Mouse (Mus musculus) frontal cortex, postnatal 14 days (tissue): Measurements from ENCODE around the gene Mrpl17.

Experiments
- DNase-seq, 2 experiments: peaks; one replicate each; pipeline ENCODE4 v3.0.0; 2022; ENCODE audit warnings: low spot score in 2 of 2

Mrpl17 gene

GRCm38 (mm10) chr7:105786506-105787284 is 24.2 kb downstream of the Mrpl17 start:
- no peak for DNase-seq

- DNase-seq: no peak
These were observed 26.3 kb downstream of the Mrpl17 start for GRCm38 (mm10) chr7:105784556-105784955.

GRCm38 (mm10) chr7:105783861-105784260 is 27.0 kb downstream of the Mrpl17 start:
- no peak for DNase-seq

- DNase-seq: no peak
These were observed 32.2 kb downstream of the Mrpl17 start for GRCm38 (mm10) chr7:105778553-105779265.

- DNase-seq: no peak
These were observed 32.9 kb downstream of the Mrpl17 start for GRCm38 (mm10) chr7:105777797-105778552.

DNA sequence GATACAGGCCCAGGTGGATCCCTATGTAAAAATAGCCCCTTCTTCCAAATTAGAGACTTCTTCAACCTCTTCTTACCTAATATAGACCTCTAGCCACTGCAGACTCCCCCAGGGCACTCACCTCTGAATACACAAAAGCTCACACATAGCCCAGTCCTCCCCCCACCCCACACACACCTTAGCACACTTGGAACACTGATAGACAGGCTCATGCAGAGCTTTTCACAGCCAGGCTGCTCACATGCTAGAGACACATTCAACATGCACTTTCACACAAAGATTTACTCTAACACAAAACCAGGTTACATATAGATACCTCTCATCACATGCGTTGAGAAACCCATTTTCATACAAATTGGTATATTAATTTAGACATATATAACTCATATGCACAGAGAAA is 33.6 kb downstream of the Mrpl17 start:
- DNase-seq: no peak

DNA sequence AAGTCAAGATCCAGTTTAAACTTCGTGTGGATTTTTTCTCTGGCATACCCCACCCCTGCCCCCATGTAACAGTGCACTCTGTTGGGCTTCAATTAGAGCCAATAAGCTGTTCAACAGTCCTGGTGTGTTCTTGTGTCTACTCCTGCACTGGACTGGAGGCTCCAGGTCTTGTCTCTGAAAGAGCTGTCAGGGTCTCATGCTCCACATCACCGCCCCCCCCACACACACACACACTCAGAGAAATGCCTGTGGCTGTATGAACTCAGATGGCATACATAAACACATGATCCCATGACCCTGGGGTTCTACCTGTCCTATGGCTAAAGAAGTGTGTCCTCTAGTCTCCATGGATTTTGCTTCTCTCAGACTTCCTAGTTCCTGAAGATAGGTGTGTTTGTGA is 34.9 kb downstream of the Mrpl17 start:
- no peak for DNase-seq

DNA sequence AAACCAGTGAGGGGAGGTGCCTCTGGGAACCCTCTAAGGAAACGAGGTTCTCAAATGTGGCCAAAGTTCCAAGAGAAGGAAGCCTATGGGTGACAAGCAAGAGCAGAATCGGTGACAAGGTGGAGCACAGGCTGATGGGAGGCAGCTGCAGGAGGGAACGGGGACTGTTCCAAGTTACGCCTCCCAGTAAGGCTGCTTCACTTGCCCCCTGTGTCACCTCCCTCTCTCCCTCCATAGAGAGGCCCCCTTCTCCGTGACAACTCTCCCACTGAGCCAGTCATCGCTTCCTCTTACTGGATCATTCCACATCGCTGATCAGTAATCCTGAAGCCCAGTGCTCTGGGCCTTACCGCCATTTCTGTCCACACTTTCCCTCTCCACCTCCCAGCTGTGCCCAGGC is 36.2 kb downstream of the Mrpl17 start:
- no peak for DNase-seq

DNA sequence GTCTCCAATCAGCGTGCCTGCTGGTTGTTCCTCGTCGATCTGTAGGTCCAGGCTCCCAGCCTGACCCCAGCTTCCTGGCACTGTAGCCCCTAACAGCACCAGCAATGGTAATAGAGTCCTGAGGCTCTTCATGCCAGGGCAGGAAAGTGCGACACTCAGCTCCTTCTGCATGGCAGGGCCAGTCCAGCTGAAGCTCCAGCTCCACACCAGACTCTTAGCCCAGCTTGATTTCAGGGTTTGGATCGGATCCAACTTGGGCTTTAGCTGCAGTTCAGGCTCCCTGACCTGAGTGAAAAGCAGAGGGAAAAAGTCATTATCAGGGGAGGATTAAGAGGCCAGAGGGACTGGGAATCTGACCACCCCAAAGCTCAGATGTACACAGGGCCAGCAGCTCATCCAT is 37.9 kb downstream of the Mrpl17 start:
- DNase-seq: no peak

- no peak for DNase-seq
These were observed 38.6 kb downstream of the Mrpl17 start for GRCm38 (mm10) chr7:105772331-105772730.

- no peak for DNase-seq
These were observed 40.9 kb downstream of the Mrpl17 start for GRCm38 (mm10) chr7:105769959-105770358.

GRCm38 (mm10) chr7:105767729-105768165 is 43.2 kb downstream of the Mrpl17 start:
- DNase-seq: no peak

DNA sequence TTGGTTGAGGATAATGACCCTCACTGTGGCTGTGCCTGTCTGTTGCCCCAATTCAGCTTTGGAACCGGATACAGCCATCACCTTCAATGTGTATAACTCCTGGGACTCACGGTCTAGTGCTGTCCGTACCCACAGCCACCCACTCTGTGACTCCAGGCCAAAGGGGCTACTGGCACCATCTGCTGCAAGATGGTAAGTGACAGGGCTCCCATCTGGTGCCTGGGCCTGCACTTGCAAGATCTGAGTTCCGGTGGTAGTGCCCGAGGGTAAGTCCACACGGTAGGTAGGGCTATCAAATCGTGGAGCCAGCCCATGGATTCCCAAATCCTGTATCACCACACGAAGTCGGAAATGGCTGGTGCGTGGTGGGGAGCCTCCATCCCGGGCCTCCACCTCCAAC is 46.6 kb downstream of the Mrpl17 start:
- DNase-seq: no peak

- DNase-seq: no peak
These were observed 48.2 kb downstream of the Mrpl17 start for GRCm38 (mm10) chr7:105762517-105763270.

- no peak for DNase-seq
These were observed 49.0 kb downstream of the Mrpl17 start for GRCm38 (mm10) chr7:105761813-105762484.

GRCm38 (mm10) chr7:105753281-105753680 is 57.6 kb downstream of the Mrpl17 start:
- no peak for DNase-seq
